Mouse (Mus musculus) forebrain, embryonic 14.5 days (tissue): ENCODE data around the gene Mmp24. TPM values are rescaled to one million over a fixed set of nuclear protein-coding genes. Genes with fewer than 3 reads are reported as not detected.
A peak's percentile ranks its signal among the peaks of the same experiment; 100 is the strongest.

Experiments
- ATAC-seq: fragments of 200-750 bp; cut with Nextera tagmentation; 2 replicates; pipeline ENCODE4 v1.8.0; 2017; ENCODE audit warnings: mild to moderate bottlenecking, moderate library complexity
- DNase-seq: peaks from one replicate; pipeline ENCODE4 v3.0.0-alpha.2; 2015; ENCODE audit warnings: low spot score
- H3K27ac ChIP-seq: fragments of 300-500 bp; sonication (generic); 2 replicates; pipeline ENCODE4 v1.5.1; 2014; ENCODE audit warnings: low read depth, mild to moderate bottlenecking, control low read depth, low read length, moderate library complexity
- H3K27me3 ChIP-seq: fragments of 300-500 bp; sonication (generic); replicated peaks from 2 replicates; pipeline ENCODE4 v1.6.1; 2014; ENCODE audit warnings: low read length, control low read depth, mixed read lengths; ENCODE audit not compliant: control insufficient read depth, insufficient read depth
- H3K36me3 ChIP-seq: fragments of 300-500 bp; sonication (generic); 2 replicates; pipeline ENCODE4 v1.6.1; 2014; ENCODE audit warnings: low read length, control low read depth; ENCODE audit not compliant: control insufficient read depth, insufficient read depth
- H3K4me1 ChIP-seq: fragments of 300-500 bp; sonication (generic); 2 replicates; pipeline ENCODE4 v1.6.1; 2014; ENCODE audit warnings: antibody characterized with exemption, low read length, control low read depth; ENCODE audit not compliant: control insufficient read depth, insufficient read depth
- H3K4me2 ChIP-seq: fragments of 300-500 bp; sonication (generic); 2 replicates; pipeline ENCODE4 v1.6.1; 2014; ENCODE audit warnings: mild to moderate bottlenecking, control low read depth, low read length
- H3K4me3 ChIP-seq: fragments of 300-500 bp; sonication (generic); 2 replicates; pipeline ENCODE4 v1.5.1; 2014; ENCODE audit warnings: low read depth, low read length, control low read depth
- H3K9ac ChIP-seq: fragments of 300-500 bp; sonication (generic); 2 replicates; pipeline ENCODE4 v1.6.1; 2014; ENCODE audit warnings: mild to moderate bottlenecking, low read length, control low read depth, moderate library complexity
- H3K9me3 ChIP-seq: fragments of 300-500 bp; sonication (generic); replicated peaks from 2 replicates; pipeline ENCODE4 v1.6.1; 2016; ENCODE audit warnings: low read length, control low read depth, mixed read lengths; ENCODE audit not compliant: control insufficient read depth
- WGBS: fragments of 180-500 bp; shearing (Covaris S2); extraction: QIAGEN DNeasy Blood & Tissue Kit; methylation state at CpG from one replicate; pipeline ENCODE4 v1.1.7; 2014; 5-methylcytosine and 5-hydroxymethylcytosine counted together
- polyA plus RNA-seq: library from polyadenylated mRNA; unstranded; fragments of >200 nt; fragmentation: Nextera tagmentation; extraction: Ambion mirVana; gene quantifications from 2 replicates; pipeline ENCODE4 v1.2.1, GENCODE M21; 2014

The Mmp24 gene
- polyA plus RNA-seq, 1 experiment from 2014 or later, result 11.7 TPM

DNA sequence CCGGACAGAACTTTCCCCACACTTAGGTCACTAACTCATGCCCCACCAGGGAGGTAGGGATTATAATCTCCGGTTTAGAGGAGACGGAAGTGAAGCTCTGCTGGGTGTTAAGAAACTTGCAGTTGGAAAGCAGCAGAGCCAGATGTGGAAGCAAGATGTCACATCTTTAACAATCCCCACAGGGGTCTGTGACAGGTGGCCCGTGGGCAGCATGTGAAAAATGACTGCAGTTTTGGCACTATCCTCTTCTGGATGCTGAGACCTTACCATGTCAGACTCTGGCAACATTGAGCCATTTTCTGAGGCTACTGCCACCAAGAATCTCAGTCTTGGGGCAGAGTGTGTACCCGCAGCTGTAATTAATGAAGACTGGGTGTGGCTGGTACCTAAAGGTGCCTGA, 28.9 kb downstream of the Mmp24 start:
- no peak for DNase-seq
- no peaks in the 10 kb centered on the region for H3K4me1 ChIP-seq
- no peaks in the 10 kb centered on the region for H3K27me3 ChIP-seq
- no peak overlapping the region for H3K27ac ChIP-seq
- H3K9me3 ChIP-seq, result no peaks in the 10 kb centered on the region
- H3K4me2 ChIP-seq, result no peak overlapping the region
- H3K9ac ChIP-seq, result no peak overlapping the region
- 81% methylated on average over 5 of the region's 5 CpGs for WGBS
- ATAC-seq, result no peak
- no peak overlapping the region for H3K4me3 ChIP-seq
- peaks cover 8% of the 10 kb centered on the region for H3K36me3 ChIP-seq

DNA sequence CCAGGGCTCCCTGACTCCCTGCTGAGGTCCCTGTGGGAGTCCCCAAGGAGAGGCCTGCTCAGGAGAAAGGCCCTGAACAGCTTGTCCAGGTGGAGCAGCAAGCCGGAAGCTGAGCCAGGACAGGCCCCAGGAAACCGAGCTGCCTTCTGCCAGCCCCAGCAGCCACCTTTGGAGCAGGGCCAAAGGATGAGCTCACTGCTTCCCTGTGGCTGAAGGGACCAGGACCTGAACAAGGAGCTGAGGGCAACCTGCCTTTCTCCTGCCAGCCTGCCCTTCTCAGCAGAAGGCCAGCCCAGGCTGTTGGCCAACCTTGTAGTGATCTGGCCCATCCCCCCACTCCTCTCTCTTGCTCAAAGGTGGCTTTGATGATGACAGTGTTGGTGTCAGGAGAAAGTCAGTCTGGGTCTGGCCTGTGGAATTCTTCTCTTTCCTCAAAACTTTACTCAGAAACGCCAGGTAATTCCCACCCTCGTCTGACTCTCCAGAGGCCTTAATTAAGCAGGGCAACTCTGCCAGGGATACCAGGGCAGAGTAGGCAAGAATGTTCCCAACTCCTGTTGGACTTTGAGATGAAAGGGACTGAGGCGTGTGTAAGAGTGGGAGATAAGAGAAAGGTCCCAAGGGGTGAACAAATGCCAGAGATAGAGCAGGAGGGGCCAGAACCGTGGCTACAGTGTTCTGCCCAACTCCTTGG, 30.2 kb downstream of the Mmp24 start:
- Histone ChIP-seq H3K27ac (no peak overlapping the region), H3K4me3 (no peak overlapping the region), H3K4me2 (no peak overlapping the region), H3K36me3 (peaks cover 8% of the 10 kb centered on the region), H3K9ac (no peak overlapping the region), H3K9me3 (no peaks in the 10 kb centered on the region), H3K27me3 (no peaks in the 10 kb centered on the region), H3K4me1 (no peaks in the 10 kb centered on the region)
- 65% methylated on average over 6 of the region's 6 CpGs for whole genome bisulfite sequencing
- DNase-seq (no peak), ATAC-seq (no peak)

DNA sequence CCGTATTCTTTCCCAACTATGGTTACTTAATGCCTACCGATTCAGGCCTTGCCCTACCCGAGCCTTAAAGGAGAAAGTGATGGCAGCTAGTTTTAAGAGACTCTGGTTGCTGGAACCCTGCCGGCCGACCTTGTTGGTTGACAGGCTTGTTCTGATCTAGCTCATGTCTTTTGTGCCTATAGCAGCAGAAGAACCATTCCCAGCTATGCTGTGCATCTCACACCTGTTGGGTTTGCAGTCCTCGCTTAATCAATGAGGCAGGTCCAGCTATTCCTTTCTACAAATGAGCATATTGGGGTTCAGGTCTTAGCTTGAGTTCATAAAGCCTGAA, 30.7 kb downstream of the Mmp24 start:
- Histone ChIP-seq H3K27ac (no peak overlapping the region), H3K4me3 (no peak overlapping the region), H3K4me1 (no peaks in the 10 kb centered on the region), H3K27me3 (no peaks in the 10 kb centered on the region), H3K36me3 (peaks cover 6% of the 10 kb centered on the region; the same call in 1 of the 2 replicates), H3K4me2 (no peak overlapping the region), H3K9me3 (no peaks in the 10 kb centered on the region), H3K9ac (no peak overlapping the region)
- no peak for ATAC-seq
- 87% methylated on average over 6 of the region's 6 CpGs for WGBS
- no peak for DNase-seq

GRCm38 (mm10) chr2:155806548-155806947, 31.4 kb downstream of the Mmp24 start:
- 67% methylated on average over 5 of the region's 5 CpGs for WGBS
- Histone ChIP-seq H3K36me3 (0 out of 2 replicates have a peak, but pooled peaks cover 6% of the 10 kb centered on the region), H3K27me3 (no peaks in the 10 kb centered on the region), H3K4me1 (no peaks in the 10 kb centered on the region), H3K4me3 (no peak overlapping the region), H3K4me2 (no peak overlapping the region), H3K9ac (no peak overlapping the region), H3K9me3 (no peaks in the 10 kb centered on the region), H3K27ac (no peak overlapping the region)
- ATAC-seq, result no peak
- no peak for DNase-seq

GRCm38 (mm10) chr2:155807408-155807807, 32.3 kb downstream of the Mmp24 start:
- 0 out of 2 replicates have a peak, but pooled peaks cover 3% of the 10 kb centered on the region for H3K36me3 ChIP-seq
- no peak overlapping the region for H3K4me2 ChIP-seq
- ATAC-seq (no peak), DNase-seq (no peak)
- no peaks in the 10 kb centered on the region for H3K27me3 ChIP-seq
- H3K4me1 ChIP-seq, result no peaks in the 10 kb centered on the region
- WGBS, result 85% methylated on average over 4 of the region's 4 CpGs
- no peak overlapping the region for H3K9ac ChIP-seq
- no peak overlapping the region for H3K4me3 ChIP-seq
- H3K9me3 ChIP-seq, result no peaks in the 10 kb centered on the region
- H3K27ac ChIP-seq, result no peak overlapping the region

DNA sequence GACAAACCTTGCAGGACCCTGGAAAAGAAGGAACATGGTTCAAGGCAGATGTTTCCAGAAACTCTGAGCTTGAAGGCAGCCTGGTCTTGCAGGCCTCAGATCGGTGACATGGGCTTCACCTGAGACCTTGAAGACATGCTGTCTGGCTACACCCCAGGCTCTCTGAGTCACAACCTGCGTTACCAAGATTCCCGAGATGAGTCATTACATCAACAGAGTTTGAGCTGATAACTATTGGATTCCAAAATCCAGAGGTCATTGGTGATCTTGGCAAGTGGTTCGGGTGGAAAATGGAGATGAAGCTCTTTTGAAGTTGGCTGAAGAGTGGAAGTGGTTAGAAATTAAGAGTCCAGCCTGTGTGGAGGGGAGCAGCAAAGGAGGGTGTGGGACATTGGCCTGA, 34.5 kb downstream of the Mmp24 start:
- Histone ChIP-seq H3K9ac (no peak overlapping the region), H3K4me2 (no peak overlapping the region), H3K4me3 (no peak overlapping the region), H3K9me3 (no peaks in the 10 kb centered on the region), H3K27ac (no peak overlapping the region), H3K27me3 (no peaks in the 10 kb centered on the region), H3K4me1 (no peaks in the 10 kb centered on the region), H3K36me3 (0 out of 2 replicates have a peak, but pooled peaks cover 3% of the 10 kb centered on the region)
- WGBS, result 90% methylated on average over 4 of the region's 4 CpGs
- DNase-seq, result no peak
- ATAC-seq, result no peak

GRCm38 (mm10) chr2:155811821-155812396, 36.8 kb downstream of the Mmp24 start:
- 48% methylated on average over 16 of the region's 16 CpGs for WGBS
- Histone ChIP-seq H3K36me3 (peaks cover 7% of the 10 kb centered on the region; the same call in 1 of the 2 replicates), H3K9me3 (no peaks in the 10 kb centered on the region), H3K4me2 (no peak overlapping the region), H3K27ac (no peak overlapping the region), H3K4me1 (no peaks in the 10 kb centered on the region), H3K9ac (no peak overlapping the region), H3K4me3 (no peak overlapping the region), H3K27me3 (no peaks in the 10 kb centered on the region)
- peak; percentile 79 for DNase-seq
- peak; percentile 52; the same call in 1 of the 2 replicates for ATAC-seq

DNA sequence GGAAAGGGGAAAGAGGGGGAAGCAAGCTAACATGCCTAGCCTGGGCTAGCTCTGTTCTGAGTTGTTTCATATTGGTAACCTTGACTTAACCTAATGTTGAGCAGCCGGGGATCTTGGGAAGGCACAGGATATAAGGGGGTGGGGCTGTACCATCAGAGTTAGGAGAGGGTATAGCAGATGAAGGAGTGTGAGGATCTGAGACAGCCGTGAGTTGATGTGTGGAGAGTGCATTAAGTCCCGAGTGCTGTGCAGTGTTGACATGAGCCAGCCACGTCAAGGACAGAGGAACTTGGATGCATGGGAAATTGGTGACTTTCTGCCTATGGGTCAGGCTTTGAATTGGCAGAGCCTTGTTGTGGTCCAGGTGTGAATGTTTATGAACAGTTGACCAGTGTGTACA, 37.5 kb downstream of the Mmp24 start:
- Histone ChIP-seq H3K4me1 (no peaks in the 10 kb centered on the region), H3K4me3 (no peak overlapping the region), H3K9ac (no peak overlapping the region), H3K4me2 (no peak overlapping the region), H3K36me3 (peaks cover 7% of the 10 kb centered on the region; the same call in 1 of the 2 replicates), H3K27ac (no peak overlapping the region), H3K27me3 (no peaks in the 10 kb centered on the region), H3K9me3 (no peaks in the 10 kb centered on the region)
- WGBS, result 84% methylated on average over 4 of the region's 4 CpGs
- no peak for ATAC-seq
- no peak for DNase-seq

- Histone ChIP-seq H3K4me1 (peaks cover 7% of the 10 kb centered on the region), H3K9me3 (no peaks in the 10 kb centered on the region), H3K27ac (no peak overlapping the region), H3K9ac (no peak overlapping the region), H3K36me3 (peaks cover 12% of the 10 kb centered on the region), H3K4me3 (no peak overlapping the region), H3K27me3 (no peaks in the 10 kb centered on the region), H3K4me2 (no peak overlapping the region)
- ATAC-seq, result no peak
- DNase-seq, result no peak
- 35% methylated on average over 5 of the region's 5 CpGs for WGBS
Measured at GRCm38 (mm10) chr2:155814829-155815228, 39.7 kb downstream of the Mmp24 start.
